Mouse (Mus musculus): ENCODE measurements around the gene Maz.
A peak's percentile ranks its signal among the peaks of the same experiment; 100 is the strongest.

Maz gene

DNA sequence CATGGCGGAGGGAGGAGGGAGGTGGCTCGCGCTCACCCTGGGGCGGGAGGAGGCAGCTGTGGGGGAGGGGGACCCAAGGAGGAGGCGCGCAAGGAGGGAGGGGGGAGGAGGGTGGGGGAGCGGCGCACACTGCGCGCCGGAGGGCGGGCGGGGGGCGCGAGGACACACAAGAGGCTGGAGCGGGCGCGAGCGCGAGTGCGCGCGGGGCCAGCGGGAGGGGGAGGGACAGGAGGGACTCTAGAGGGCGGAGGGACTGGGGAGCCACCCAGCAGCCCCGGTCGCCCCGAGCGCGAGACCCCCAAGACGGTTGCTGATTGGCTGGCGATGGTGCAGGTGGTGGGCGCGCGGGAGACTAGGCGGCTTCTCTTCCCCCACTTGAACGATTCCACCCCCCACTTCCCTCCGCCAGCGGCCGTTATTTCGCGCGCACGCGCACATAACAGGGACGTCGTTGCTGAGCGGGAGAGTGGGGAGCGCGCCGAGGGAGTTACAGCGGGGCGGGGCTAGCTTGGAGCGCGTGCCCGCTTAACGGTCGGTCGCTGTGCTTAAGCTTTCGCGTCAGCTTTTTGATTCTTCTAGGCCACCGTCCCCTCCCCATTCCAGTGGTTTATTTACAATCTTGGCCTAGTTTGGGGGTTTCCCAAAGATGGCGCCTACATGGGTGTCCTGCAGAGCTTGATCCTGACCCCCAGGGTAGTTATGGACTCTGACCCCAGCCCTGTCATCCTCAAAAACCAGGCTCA, at the start of gene Maz:
Gene Maz (minus strand): TSS at position 54 of the 743 bp plus-strand sequence.
- peak; percentile 98 for DNase-seq (ENCODE audit: low read depth)

GRCm38 (mm10) chr7:127076188-127076587, 49.4 kb upstream of the Maz start:
- DNase-seq (ENCODE audit: low read depth): no peak

DNA sequence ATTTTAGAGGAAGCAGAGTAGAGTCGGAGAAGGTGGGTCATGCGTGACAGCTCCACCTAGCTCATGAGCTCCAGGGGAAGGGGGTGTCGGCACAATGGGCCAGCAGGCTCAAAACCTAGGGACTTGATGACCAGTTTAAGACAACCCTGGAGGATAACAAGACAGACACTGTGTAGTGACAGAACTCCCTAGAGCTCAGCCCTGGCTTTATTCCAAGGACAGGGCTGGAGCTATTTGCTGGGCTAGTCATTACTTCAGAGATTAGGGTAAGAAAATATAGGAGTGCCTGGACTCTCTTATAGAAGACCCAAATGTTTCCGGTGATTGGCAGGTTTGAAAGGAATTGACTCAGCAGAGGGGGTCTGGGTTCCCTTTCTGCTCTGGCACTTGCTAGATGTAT, 46.4 kb upstream of the Maz start:
- DNase-seq (ENCODE audit: low read depth): no peak

GRCm38 (mm10) chr7:127070871-127071413, 44.1 kb upstream of the Maz start:
- no peak for DNase-seq (ENCODE audit: low read depth)

- no peak for DNase-seq (ENCODE audit: low read depth)
These were observed 39.5 kb upstream of the Maz start for GRCm38 (mm10) chr7:127066317-127066716.

- no peak for DNase-seq (ENCODE audit: low read depth)
These were observed 38.7 kb upstream of the Maz start for GRCm38 (mm10) chr7:127065538-127065937.

GRCm38 (mm10) chr7:127055026-127055585, 28.3 kb upstream of the Maz start:
- DNase-seq (ENCODE audit: low read depth): no peak

- peak; percentile 76 for DNase-seq (ENCODE audit: low read depth)
These were observed 15.2 kb upstream of the Maz start, which contains the start of gene Kif22 for GRCm38 (mm10) chr7:127041851-127042672. TSS of gene Kif22 (minus strand) at chr7:127042471.

GRCm38 (mm10) chr7:127031244-127031643, 4.4 kb upstream of the Maz start:
- DNase-seq (ENCODE audit: low read depth): no peak

- DNase-seq (ENCODE audit: low read depth): no peak
These were observed 3.3 kb upstream of the Maz start for GRCm38 (mm10) chr7:127030172-127030571.

DNA sequence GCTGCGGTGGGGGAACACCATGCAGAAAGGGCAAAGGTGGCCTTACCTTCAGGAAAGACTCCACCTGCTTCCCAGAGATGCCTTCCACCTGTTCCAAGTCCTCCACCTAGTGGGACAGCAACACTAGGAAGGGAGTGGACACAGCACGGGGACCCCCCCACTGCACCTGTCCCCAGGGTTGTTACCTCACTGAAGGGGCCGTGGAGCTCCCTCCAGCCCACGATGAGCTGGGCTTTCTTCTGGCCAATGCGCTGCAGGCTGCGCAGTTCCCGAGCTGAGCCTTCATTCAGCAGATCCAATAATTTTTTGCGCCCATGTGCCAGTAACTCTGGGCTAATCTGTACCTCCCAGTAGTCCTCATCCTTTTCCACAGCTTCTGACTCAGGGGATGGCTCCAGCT, 1.0 kb upstream of the Maz start:
- no peak for DNase-seq (ENCODE audit: low read depth)

- no peak for DNase-seq (ENCODE audit: low read depth)
These were observed 237 bp downstream of the Maz start for GRCm38 (mm10) chr7:127026616-127026983.

- DNase-seq (ENCODE audit: low read depth): no peak
These were observed 656 bp downstream of the Maz start for GRCm38 (mm10) chr7:127026161-127026600.

DNA sequence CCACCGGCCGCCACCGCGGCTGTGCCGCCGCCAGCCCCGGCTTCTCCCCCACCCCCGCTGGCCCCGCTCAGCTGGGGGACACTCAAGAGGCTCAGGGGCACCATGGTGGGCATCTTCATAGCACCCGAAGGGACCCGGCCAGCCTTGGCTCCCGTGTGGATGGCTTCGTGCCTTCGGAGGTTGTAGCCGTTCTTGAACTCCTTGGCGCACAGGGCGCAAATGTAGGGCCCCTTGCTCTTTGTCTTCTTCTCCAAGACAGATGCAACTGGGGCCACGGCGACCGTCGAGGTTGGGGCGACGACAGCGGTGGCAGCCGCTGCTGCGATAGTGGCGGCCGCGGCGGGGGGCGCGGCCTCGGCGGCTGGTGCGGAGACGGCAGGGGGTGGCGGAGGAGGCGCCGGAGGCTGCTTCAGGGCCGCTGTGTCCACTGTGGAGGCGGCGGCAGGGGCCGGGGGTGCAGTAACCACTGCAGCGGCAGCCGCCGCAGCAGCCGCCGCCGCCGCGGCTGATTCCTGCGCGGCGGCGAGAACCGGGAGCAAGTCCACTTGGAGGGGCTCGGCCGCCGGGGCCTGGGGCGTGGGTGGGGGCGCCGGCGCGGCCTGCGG, 1.2 kb downstream of the Maz start:
- DNase-seq (ENCODE audit: low read depth): no peak

DNA sequence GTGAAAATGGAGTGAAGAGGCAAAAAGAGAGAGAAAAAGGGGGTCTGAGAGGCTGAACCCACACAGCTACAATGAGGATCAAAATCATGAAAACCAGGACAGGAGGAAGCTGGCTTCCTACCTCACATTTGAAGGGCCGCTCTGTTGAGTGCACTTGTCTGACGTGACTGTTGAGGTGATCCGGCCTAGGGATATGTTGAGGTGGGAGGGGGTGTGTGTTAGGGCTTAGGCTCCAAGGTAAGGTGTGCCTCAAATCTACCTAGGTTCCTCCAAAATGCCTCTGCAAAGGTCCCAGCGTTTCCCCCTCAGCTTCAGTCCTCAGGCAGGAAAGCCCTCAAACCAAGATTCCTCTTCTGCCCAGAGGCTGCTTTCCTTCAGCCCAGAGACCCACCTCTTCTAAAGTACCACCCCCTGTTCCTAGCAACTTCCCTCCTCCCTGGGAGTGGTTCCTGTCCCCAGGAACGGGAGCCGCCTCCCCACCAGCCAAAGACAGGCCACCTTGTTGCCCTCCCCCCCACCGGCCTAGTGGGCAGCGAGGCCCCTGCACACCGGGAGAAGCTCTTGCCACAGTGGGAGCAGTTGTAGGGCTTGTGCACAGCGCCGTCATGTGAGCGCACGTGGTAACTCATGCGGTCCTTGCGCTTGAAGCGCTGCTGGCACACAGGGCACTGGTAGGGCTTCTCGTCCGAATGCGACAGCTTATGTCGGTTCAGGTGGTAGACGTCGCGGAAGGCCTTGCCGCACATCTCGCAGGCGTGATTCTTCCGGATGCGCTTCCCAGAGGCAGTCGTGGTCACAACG, 1.9 kb downstream of the Maz start:
- peak; percentile 70 for DNase-seq (ENCODE audit: low read depth)

- DNase-seq (ENCODE audit: low read depth): no peak
These were observed 2.7 kb downstream of the Maz start for GRCm38 (mm10) chr7:127023896-127024690.

DNA sequence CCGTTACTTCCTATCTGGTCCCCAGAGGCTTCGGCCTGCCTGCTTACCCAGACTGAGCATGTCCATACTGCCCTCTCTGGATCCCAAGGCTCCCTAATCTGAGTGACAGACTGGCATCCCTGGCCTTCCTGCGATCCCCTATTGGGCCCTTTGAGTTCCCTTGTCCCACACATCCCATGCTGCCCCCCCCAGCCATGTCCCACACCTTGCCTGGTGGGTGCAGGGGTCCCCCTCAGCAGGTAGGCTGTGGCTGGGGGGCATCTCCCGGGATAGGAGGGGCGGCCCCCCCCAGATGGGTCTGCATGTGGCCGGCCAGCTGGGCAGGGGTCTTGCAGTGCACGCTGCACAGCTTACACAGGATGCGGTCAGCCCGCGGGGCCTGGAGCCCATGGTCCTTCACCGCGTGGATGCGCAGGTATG, 3.6 kb downstream of the Maz start:
- DNase-seq (ENCODE audit: low read depth): no peak

GRCm38 (mm10) chr7:127022528-127023271, 4.1 kb downstream of the Maz start:
- DNase-seq (ENCODE audit: low read depth): no peak

Data from fibroblast of lung, adult 2 months (primary cell).